Mouse (Mus musculus) CH12.LX (cell line): ENCODE measurements at regions not wholly inside any gene's neighbourhood (a gene's known extent, or its start where the extent isn't known, plus 50 kb on each side); places are given as distances from the start of the nearest gene placed in this dataset.

Experiments used
- DNase-seq: peaks from one replicate; pipeline ENCODE4 v3.0.0-alpha.2; 2013; ENCODE audit errors: extremely low read depth
- H3K27ac ChIP-seq: 2 replicates; pipeline ENCODE4 v1.5.1; 2012; ENCODE audit warnings: low read depth, mild to moderate bottlenecking, control low read depth, moderate library complexity; ENCODE audit not compliant: insufficient read depth
- H3K27me3 ChIP-seq: replicated peaks from 2 replicates; pipeline ENCODE3; 2012; ENCODE audit warnings: inconsistent platforms
- H3K36me3 ChIP-seq, 2 experiments: replicated peaks in 1 of 2; 2 replicates each; pipeline versions ENCODE3 to v1.6.1; 2012; ENCODE audit warnings: inconsistent platforms in 1 of 2, low read length in 1 of 2, mild to moderate bottlenecking in 1 of 2, mixed read lengths in 1 of 2, moderate library complexity in 1 of 2; ENCODE audit not compliant: control insufficient read depth in 1 of 2, insufficient read depth in 1 of 2
- H3K4me1 ChIP-seq, 2 experiments: 2 replicates each; pipeline ENCODE4 v1.6.1; 2012; ENCODE audit warnings: inconsistent platforms in 1 of 2, moderate library complexity in 1 of 2; ENCODE audit not compliant: insufficient read depth in 2 of 2, control insufficient read depth in 1 of 2
- H3K4me2 ChIP-seq: 2 replicates; pipeline ENCODE4 v1.6.1; 2012; ENCODE audit warnings: low read depth, mild to moderate bottlenecking, control low read depth; ENCODE audit not compliant: poor library complexity, insufficient read depth, severe bottlenecking
- H3K4me3 ChIP-seq, 3 experiments: fragments of 150-350 bp in 1 of 3; sonication (generic) in 1 of 3; replicated peaks in 1 of 3; 2 replicates each; pipeline versions ENCODE3 to v1.5.1; 2011 to 2012; ENCODE audit warnings: low read depth in 2 of 3, low read length in 2 of 3, mild to moderate bottlenecking in 2 of 3, moderate library complexity in 2 of 3, control low read depth in 1 of 3, improper control_type of control experiment in 1 of 3, inconsistent platforms in 1 of 3, mixed read lengths in 1 of 3; ENCODE audit not compliant: poor library complexity in 1 of 3
- H3K79me2 ChIP-seq: replicated peaks from 2 replicates; pipeline ENCODE4 v1.6.1; 2012; ENCODE audit warnings: mild to moderate bottlenecking, moderate library complexity; ENCODE audit not compliant: control insufficient read depth, poor library complexity, insufficient read depth, severe bottlenecking; ENCODE audit errors: extremely low read depth
- H3K9ac ChIP-seq: 2 replicates; pipeline ENCODE4 v1.6.1; 2012; ENCODE audit warnings: low read depth, mild to moderate bottlenecking, control low read depth, moderate library complexity; ENCODE audit not compliant: insufficient read depth
- H3K9me3 ChIP-seq: replicated peaks from 2 replicates; pipeline ENCODE3; 2012; ENCODE audit warnings: low read length, inconsistent platforms, mixed read lengths
- BHLHE40 ChIP-seq: IDR thresholded peaks from 2 replicates; pipeline ENCODE4 v1.6.1; 2011; ENCODE audit warnings: mild to moderate bottlenecking, low read depth, low read length, improper control_type of control experiment
- CHD2 ChIP-seq: IDR thresholded peaks from 2 replicates; pipeline ENCODE4 v1.6.1; 2011; ENCODE audit warnings: low read length, improper control_type of control experiment
- CTCF ChIP-seq, 2 experiments: IDR thresholded peaks in 1 of 2; conservative IDR thresholded peaks in 1 of 2; 2 replicates each; pipeline ENCODE4 v1.5.1; 2011 to 2012; ENCODE audit warnings: low read depth in 2 of 2, low read length in 2 of 2, improper control_type of control experiment in 1 of 2, inconsistent platforms in 1 of 2, mild to moderate bottlenecking in 1 of 2, moderate library complexity in 1 of 2
- PAX5 ChIP-seq: IDR thresholded peaks from 2 replicates; pipeline ENCODE4 v1.6.1; 2012; ENCODE audit warnings: low read length, inconsistent platforms, mixed read lengths
- RAD21 ChIP-seq: IDR thresholded peaks from 2 replicates; pipeline ENCODE4 v1.6.1; 2011; ENCODE audit warnings: low read depth, mild to moderate bottlenecking, low read length, improper control_type of control experiment, moderate library complexity
- SMC3 ChIP-seq: IDR thresholded peaks from 2 replicates; pipeline ENCODE4 v1.6.1; 2011; ENCODE audit warnings: low read depth, low read length, improper control_type of control experiment
- TCF12 ChIP-seq: IDR thresholded peaks from 2 replicates; pipeline ENCODE4 v1.6.1; 2014; ENCODE audit warnings: low read depth, mild to moderate bottlenecking, inconsistent platforms, low read length, improper control_type of control experiment
- ZC3H11A ChIP-seq: IDR thresholded peaks from 2 replicates; pipeline ENCODE4 v1.6.1; 2012; ENCODE audit warnings: low read depth, mild to moderate bottlenecking, inconsistent platforms, low read length, improper control_type of control experiment
- ZNF384 ChIP-seq: IDR thresholded peaks from 2 replicates; pipeline ENCODE4 v1.6.1; 2012; ENCODE audit warnings: low read depth, low read length, improper control_type of control experiment, inconsistent platforms
- dilution Hi-C: fragments of 300-500 bp; cut with MboI; formaldehyde crosslinking; loops from 2 replicates; pipeline ENCODE4 v1.14.3; 2020; ENCODE audit warnings: low sequenced_read_pairs; ENCODE audit not compliant: extremely low pct_unique_long_range_greater_than_20kb, extremely low pct_ligation_motif_present
- in situ Hi-C: fragments of 300-500 bp; cut with MboI; formaldehyde crosslinking; loops from 3 replicates; pipeline ENCODE4 v1.14.3; 2019; ENCODE audit warnings: low sequenced_read_pairs, low pct_ligation_motif_present, low pct_unique_long_range_greater_than_20kb, mixed read lengths

DNA sequence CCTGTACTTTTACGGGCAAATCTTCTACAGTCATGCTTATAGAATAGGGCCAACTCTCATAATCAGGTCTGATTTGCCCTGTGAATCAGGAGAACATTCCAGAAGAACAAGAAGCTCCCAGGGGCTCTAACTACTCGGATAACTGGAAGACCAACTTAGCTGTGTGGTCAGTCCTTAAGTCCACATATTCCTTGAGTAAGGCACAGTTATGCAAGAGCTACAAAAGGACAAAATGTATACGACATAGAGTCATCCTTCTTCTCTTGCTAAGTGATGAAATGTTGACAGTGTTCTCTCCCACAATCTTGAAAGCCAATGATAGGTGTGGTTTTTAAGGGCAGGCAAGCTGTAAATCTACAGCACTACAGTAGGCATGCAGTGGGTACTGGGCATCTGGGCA lies 310.7 kb upstream of the Pitrm1 start:
- Histone ChIP-seq H3K4me1 (peaks cover 0 to 12% of the 10 kb centered on the region in 2 experiments; a peak in 2 of 4 replicates), H3K9ac (no peak overlapping the region), H3K4me2 (no peak overlapping the region), H3K27me3 (no peaks in the 10 kb centered on the region), H3K9me3 (no peaks in the 10 kb centered on the region), H3K79me2 (no peaks in the 10 kb centered on the region), H3K4me3 (no peak overlapping the region), H3K27ac (no peak overlapping the region), H3K36me3 (no peaks in the 10 kb centered on the region)
- dilution Hi-C loops, result no loop called here
- in situ Hi-C loops, result no loop called here
- TF ChIP-seq ZC3H11A (no peak), TCF12 (no peak), PAX5 (no peak), CHD2 (no peak)
- DNase-seq, result no peak

DNA sequence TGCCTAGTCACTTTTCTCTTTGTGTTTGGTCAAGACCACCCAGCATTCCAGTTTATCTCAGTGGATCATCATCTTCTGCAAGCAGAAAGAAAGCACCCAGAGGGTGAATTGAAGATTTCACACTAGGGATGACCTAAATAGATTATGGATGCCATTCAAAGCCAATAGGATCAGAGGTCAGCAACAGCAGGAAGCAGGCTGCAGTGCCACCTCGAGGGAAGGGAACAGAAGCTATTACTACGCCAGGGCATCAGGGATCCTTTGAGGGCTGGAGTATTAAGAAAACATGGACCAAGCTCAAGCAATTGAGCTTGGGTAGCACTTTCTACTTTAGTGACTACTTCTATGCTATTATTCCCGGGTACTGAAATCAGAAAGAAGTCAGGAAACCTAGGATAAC lies 307.1 kb upstream of the Pitrm1 start:
- Histone ChIP-seq H3K9me3 (no peaks in the 10 kb centered on the region), H3K79me2 (no peaks in the 10 kb centered on the region), H3K36me3 (no peaks in the 10 kb centered on the region), H3K27me3 (no peaks in the 10 kb centered on the region), H3K4me3 (no peak overlapping the region), H3K4me2 (no peak overlapping the region), H3K4me1 (peaks cover 0 to 12% of the 10 kb centered on the region in 2 experiments; a peak in 2 of 4 replicates), H3K27ac (no peak overlapping the region), H3K9ac (no peak overlapping the region)
- TF ChIP-seq BHLHE40, result no peak
- TF ChIP-seq RAD21, result peak; percentile 10
- TF ChIP-seq CTCF (conservative IDR thresholded peaks at IDR 0.05 in 1 of 2, IDR thresholded peaks at IDR 0.05 in 1 of 2; ENCODE audit: low read depth in 2 of 2, low read length in 2 of 2), result peak in 1 of 2 experiments; percentile 20; a peak in 2 of 4 replicates
- in situ Hi-C loops, result no loop called here
- no peak for DNase-seq
- dilution Hi-C loops, result no loop called here

DNA sequence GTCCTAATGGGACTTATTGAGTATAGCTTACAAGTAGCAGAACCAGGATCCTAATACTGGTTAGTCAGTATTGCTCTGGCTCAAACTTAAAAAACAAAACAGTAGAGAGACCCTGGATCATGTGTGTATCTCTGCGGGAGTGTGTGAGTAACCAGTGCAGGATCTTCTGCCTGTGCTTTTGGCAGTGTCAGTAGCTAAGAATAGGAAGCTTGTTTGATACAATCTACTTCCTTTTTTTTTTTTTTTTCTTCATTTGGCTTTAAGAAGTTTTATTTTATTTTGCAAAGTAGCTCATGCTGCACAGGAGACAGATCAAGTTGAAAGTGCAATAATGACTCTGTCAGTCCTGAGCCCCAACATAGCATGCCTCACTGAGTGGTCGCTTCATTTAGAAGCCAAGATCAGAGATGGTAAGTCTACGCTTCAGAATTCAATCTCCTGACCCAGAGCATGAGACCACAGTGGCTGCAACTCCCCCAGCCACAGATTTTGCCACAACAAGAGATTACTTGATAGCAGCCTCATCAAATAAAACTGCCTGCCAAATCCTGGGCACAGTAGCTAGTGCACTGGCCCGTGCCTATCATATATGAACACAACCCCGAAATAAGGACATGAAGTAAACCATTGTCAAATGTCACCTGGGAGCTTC lies 306.4 kb upstream of the Pitrm1 start:
- no peak overlapping the region for H3K4me3 ChIP-seq
- H3K27me3 ChIP-seq, result no peaks in the 10 kb centered on the region
- TF ChIP-seq ZNF384 (peak; percentile 12; the same call in 1 of the 2 replicates), SMC3 (no peak)
- TF ChIP-seq, all 38 proteins: peak for 1
- H3K9me3 ChIP-seq, result no peaks in the 10 kb centered on the region
- in situ Hi-C loops (no loop called here), dilution Hi-C loops (no loop called here)
- no peak for DNase-seq
- H3K79me2 ChIP-seq, result no peaks in the 10 kb centered on the region
- H3K4me1 ChIP-seq, result peaks cover 0 to 12% of the 10 kb centered on the region in 2 experiments; a peak in 2 of 4 replicates
- H3K9ac ChIP-seq, result no peak overlapping the region
- no peak overlapping the region for H3K4me2 ChIP-seq
- no peaks in the 10 kb centered on the region for H3K36me3 ChIP-seq
- no peak overlapping the region for H3K27ac ChIP-seq
